Mouse (Mus musculus): Measurements from ENCODE around the gene Tent5a.

The Tent5a gene
- long read RNA-seq, experiment 1, full-length matches to known transcripts, result 5 of 9 reads
- long read RNA-seq, experiment 1, partial matches to known transcripts, result 1 of 9 reads
- long read RNA-seq, experiment 1, other reads (novel, unspliced or antisense), result 3 of 9 reads
- long read RNA-seq, experiment 2, full-length matches to known transcripts, result 22 of 28 reads
- long read RNA-seq, experiment 2, partial matches to known transcripts, result 0 of 28 reads
- long read RNA-seq, experiment 2, other reads (novel, unspliced or antisense), result 6 of 28 reads

- intact Hi-C loops (cut with DNase I), result loop anchor here (2.0 to 5.0 kb wide), 5 partner anchors 260 to 1370 kb away; no protein-coding TSS in a partner anchor
These were observed at the start of gene Tent5a for GRCm38 (mm10) chr9:85327242-85328211. Tent5a (minus strand) TSS chr9:85327348.

- intact Hi-C loops (cut with DNase I), result no loop called here
These were observed 49.6 kb upstream of the Tent5a start for GRCm38 (mm10) chr9:85376643-85377307.

- intact Hi-C loops (cut with DNase I), result no loop called here
These were observed 48.0 kb upstream of the Tent5a start for GRCm38 (mm10) chr9:85375152-85375551.

GRCm38 (mm10) chr9:85372034-85372433 lies 44.9 kb upstream of the Tent5a start:
- intact Hi-C loops (cut with DNase I), result no loop called here

GRCm38 (mm10) chr9:85369512-85369911 lies 42.4 kb upstream of the Tent5a start:
- intact Hi-C loops (cut with DNase I), result no loop called here

GRCm38 (mm10) chr9:85357154-85357860 lies 30.2 kb upstream of the Tent5a start:
- intact Hi-C loops (cut with DNase I), result no loop called here

- intact Hi-C loops (cut with DNase I), result no loop called here
These were observed 28.4 kb upstream of the Tent5a start for GRCm38 (mm10) chr9:85355559-85355958.

- intact Hi-C loops (cut with DNase I), result no loop called here
These were observed 20.8 kb upstream of the Tent5a start for GRCm38 (mm10) chr9:85347823-85348523.

- intact Hi-C loops (cut with DNase I), result no loop called here
These were observed 16.0 kb upstream of the Tent5a start for GRCm38 (mm10) chr9:85342892-85343785.

- intact Hi-C loops (cut with DNase I), result no loop called here
These were observed 13.2 kb upstream of the Tent5a start for GRCm38 (mm10) chr9:85340303-85340702.

- intact Hi-C loops (cut with DNase I), result no loop called here
These were observed 8.9 kb upstream of the Tent5a start for GRCm38 (mm10) chr9:85336046-85336445.

GRCm38 (mm10) chr9:85331521-85331920 lies 4.4 kb upstream of the Tent5a start:
- intact Hi-C loops (cut with DNase I), result no loop called here

- intact Hi-C loops (cut with DNase I), result loop anchor here (2.0 to 5.0 kb wide), 5 partner anchors 259 to 1371 kb away; no protein-coding TSS in a partner anchor
These were observed 1.1 kb upstream of the Tent5a start for GRCm38 (mm10) chr9:85328259-85328658.

- intact Hi-C loops (cut with DNase I), result loop anchor here (5.0 kb wide), 4 partner anchors 261 to 1369 kb away; no protein-coding TSS in a partner anchor
These were observed 581 bp downstream of the Tent5a start for GRCm38 (mm10) chr9:85326292-85327241.

GRCm38 (mm10) chr9:85325201-85325868 lies 1.8 kb downstream of the Tent5a start:
- intact Hi-C loops (cut with DNase I), result loop anchor here (5.0 kb wide), 4 partner anchors 262 to 1368 kb away; no protein-coding TSS in a partner anchor

GRCm38 (mm10) chr9:85324158-85324875 lies 2.8 kb downstream of the Tent5a start:
- intact Hi-C loops (cut with DNase I), result no loop called here

All from adrenal gland (tissue).